Mouse (Mus musculus) intestine, embryonic 16.5 days (tissue): ENCODE measurements at regions not wholly inside any gene's neighbourhood (a gene's known extent, or its start where the extent isn't known, plus 50 kb on each side); places are given as distances from the start of the nearest gene placed in this dataset.

Experiments used
- ATAC-seq: fragments of 200-750 bp; cut with Nextera tagmentation; 2 replicates; pipeline ENCODE4 v1.8.0; 2017; ENCODE audit warnings: moderate TSS enrichment, moderate library complexity
- H3K27ac ChIP-seq: fragments of 300-500 bp; sonication (generic); 2 replicates; pipeline ENCODE4 v1.5.1; 2014; ENCODE audit warnings: mild to moderate bottlenecking, low read length
- H3K27me3 ChIP-seq: fragments of 300-500 bp; sonication (generic); replicated peaks from 2 replicates; pipeline ENCODE4 v1.6.1; 2014; ENCODE audit warnings: low read length, control low read depth, mixed read lengths; ENCODE audit not compliant: control insufficient read depth, insufficient read depth
- H3K36me3 ChIP-seq: fragments of 300-500 bp; sonication (generic); 2 replicates; pipeline ENCODE4 v1.6.1; 2014; ENCODE audit warnings: low read length, control low read depth; ENCODE audit not compliant: control insufficient read depth, insufficient read depth
- H3K4me1 ChIP-seq: fragments of 300-500 bp; sonication (generic); 2 replicates; pipeline ENCODE4 v1.6.1; 2014; ENCODE audit warnings: low read length, control low read depth, mixed read lengths; ENCODE audit not compliant: control insufficient read depth, insufficient read depth
- H3K4me2 ChIP-seq: fragments of 300-500 bp; sonication (generic); 2 replicates; pipeline ENCODE4 v1.6.1; 2014; ENCODE audit warnings: low read depth, low read length, control low read depth
- H3K4me3 ChIP-seq: fragments of 300-500 bp; sonication (generic); 2 replicates; pipeline ENCODE4 v1.5.1; 2014; ENCODE audit warnings: mild to moderate bottlenecking, low read length
- H3K9ac ChIP-seq: fragments of 300-500 bp; sonication (generic); 2 replicates; pipeline ENCODE4 v1.6.1; 2014; ENCODE audit warnings: low read depth, low read length
- H3K9me3 ChIP-seq: fragments of 300-500 bp; sonication (generic); 2 replicates; pipeline ENCODE4 v1.6.1; 2016; ENCODE audit warnings: low read length, control low read depth; ENCODE audit not compliant: control insufficient read depth
- WGBS: fragments of 180-500 bp; shearing (Covaris S2); extraction: QIAGEN DNeasy Blood & Tissue Kit; methylation state at CpG from one replicate; pipeline ENCODE4 v1.1.7; 2014; 5-methylcytosine and 5-hydroxymethylcytosine counted together

DNA sequence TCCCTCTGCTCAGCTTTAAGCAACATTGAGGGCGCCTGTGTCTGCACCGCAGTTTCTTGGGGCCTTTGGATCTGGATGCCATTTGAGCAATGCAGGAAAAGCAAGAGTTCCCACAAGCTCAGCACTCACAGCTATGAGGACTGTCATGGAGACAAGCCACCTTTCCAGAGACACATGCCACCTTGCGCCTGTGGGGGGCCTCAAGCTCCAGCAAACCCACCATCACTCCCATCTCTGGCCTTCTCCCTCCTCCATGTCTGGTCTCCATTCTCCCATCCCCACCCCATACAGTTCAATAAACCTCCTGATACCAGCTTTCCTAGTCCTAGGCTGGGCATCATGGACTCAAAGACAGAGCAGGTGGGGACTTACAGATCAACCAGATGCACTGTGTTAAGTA lies 97.8 kb downstream of the Wdr11 start:
- H3K4me2 ChIP-seq: no peak overlapping the region
- H3K27ac ChIP-seq: no peak overlapping the region
- no peaks in the 10 kb centered on the region for H3K9me3 ChIP-seq
- no peak for ATAC-seq
- no peak overlapping the region for H3K9ac ChIP-seq
- H3K4me1 ChIP-seq: no peaks in the 10 kb centered on the region
- WGBS: 94% methylated on average over 3 of the region's 3 CpGs
- no peak overlapping the region for H3K4me3 ChIP-seq
- H3K27me3 ChIP-seq: no peaks in the 10 kb centered on the region
- no peaks in the 10 kb centered on the region for H3K36me3 ChIP-seq

DNA sequence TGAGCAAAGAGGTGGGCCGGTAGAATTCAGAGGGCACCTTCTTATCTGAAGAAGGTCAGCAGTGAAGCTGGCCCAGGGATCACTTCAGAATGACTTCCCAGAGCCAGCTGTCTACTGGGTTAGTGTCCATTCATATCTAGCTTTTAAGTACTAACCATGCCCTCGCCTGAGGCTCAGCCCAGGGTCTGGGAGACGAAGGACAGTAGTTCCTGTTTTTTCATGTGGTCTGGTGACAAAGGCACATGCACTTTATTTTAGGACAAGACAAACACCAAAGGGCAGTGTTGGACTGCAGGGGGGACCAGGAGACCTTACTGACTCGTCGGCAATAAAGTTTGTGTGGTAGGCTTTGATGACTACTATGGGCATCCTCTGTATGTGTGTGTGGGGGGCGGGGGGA lies 99.2 kb downstream of the Wdr11 start:
- no peak overlapping the region for H3K4me2 ChIP-seq
- no peak overlapping the region for H3K9ac ChIP-seq
- H3K27me3 ChIP-seq: no peaks in the 10 kb centered on the region
- ATAC-seq: no peak
- 0 out of 2 replicates have a peak, but pooled peaks cover 5% of the 10 kb centered on the region for H3K9me3 ChIP-seq
- no peak overlapping the region for H3K27ac ChIP-seq
- no peak overlapping the region for H3K4me3 ChIP-seq
- WGBS: 84% methylated on average over 6 of the region's 6 CpGs
- no peaks in the 10 kb centered on the region for H3K36me3 ChIP-seq
- H3K4me1 ChIP-seq: no peaks in the 10 kb centered on the region

DNA sequence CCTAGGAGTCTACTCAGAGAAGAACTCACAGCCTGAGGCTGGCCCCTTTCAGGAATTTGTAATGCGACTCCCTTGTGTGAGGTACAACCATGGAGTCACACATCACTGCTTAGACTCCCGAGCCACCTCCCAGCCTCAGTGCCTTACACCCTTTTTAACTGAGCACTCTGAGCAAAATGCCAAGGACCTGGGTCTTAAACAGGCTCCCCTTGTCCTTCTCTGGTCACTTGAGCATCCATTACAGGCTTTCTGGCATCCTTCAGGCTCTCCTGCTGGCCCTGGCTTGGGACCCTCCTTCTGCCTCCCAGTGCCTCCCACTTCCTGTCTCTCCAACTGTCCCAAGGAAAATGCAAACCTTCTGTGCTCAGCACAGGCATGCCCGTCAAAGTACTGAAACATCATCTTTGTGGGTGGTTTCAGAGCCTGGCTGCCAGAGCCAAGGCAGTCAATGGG lies 100.0 kb downstream of the Wdr11 start:
- no peaks in the 10 kb centered on the region for H3K4me1 ChIP-seq
- no peaks in the 10 kb centered on the region for H3K27me3 ChIP-seq
- H3K4me3 ChIP-seq: no peak overlapping the region
- H3K9me3 ChIP-seq: 0 out of 2 replicates have a peak, but pooled peaks cover 5% of the 10 kb centered on the region
- no peak overlapping the region for H3K9ac ChIP-seq
- 40% methylated on average over 3 of the region's 3 CpGs for WGBS
- no peak overlapping the region for H3K27ac ChIP-seq
- no peaks in the 10 kb centered on the region for H3K36me3 ChIP-seq
- no peak overlapping the region for H3K4me2 ChIP-seq
- no peak for ATAC-seq

DNA sequence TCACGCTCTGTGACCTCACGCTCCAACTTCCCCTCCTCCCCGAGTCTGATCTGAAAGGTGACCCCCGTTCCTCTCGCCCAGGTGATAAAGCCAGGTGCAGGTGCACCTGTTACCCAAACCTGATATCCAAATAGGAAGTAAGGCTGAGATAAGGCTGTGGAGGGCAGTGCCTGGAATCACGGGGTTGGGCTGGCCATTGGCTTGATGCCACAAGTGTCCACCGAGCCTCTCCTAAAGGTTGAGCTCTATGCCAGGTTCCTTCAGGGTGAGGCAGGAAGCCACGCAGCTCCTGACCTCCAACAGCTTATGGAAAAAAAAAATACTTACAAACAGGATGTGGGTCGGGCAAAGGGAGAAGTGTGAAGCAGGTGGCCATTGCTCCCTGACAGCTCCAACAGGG lies 102.0 kb downstream of the Wdr11 start:
- Histone ChIP-seq H3K27me3 (no peaks in the 10 kb centered on the region), H3K9me3 (0 out of 2 replicates have a peak, but pooled peaks cover 5% of the 10 kb centered on the region), H3K4me3 (no peak overlapping the region), H3K36me3 (no peaks in the 10 kb centered on the region), H3K4me1 (no peaks in the 10 kb centered on the region), H3K27ac (no peak overlapping the region), H3K4me2 (no peak overlapping the region), H3K9ac (no peak overlapping the region)
- WGBS: 62% methylated on average over 9 of the region's 9 CpGs
- peak; percentile 76 for ATAC-seq

DNA sequence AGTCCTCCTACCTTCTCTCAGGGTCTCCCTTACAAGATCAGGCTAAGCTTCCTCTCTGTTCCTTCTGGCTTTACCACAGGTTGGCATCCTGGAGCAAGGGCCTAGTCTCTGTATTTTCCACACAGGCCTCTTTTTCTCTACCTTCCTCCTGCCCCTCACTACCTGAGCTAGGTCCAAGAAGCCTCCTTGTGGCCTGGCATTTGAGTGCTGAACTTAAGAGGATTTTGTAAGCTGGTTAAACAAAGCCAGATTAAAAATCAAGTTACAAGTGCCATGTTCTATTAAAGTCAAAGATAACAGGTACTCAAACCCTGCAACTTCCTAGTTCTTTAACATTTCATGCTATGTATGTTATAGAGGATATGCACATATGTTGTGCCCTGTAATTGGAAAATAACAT lies 102.5 kb downstream of the Wdr11 start:
- no peaks in the 10 kb centered on the region for H3K27me3 ChIP-seq
- H3K4me2 ChIP-seq: no peak overlapping the region
- H3K4me1 ChIP-seq: no peaks in the 10 kb centered on the region
- no peak overlapping the region for H3K4me3 ChIP-seq
- no peak overlapping the region for H3K27ac ChIP-seq
- H3K9ac ChIP-seq: no peak overlapping the region
- H3K36me3 ChIP-seq: no peaks in the 10 kb centered on the region
- no peak for ATAC-seq
- H3K9me3 ChIP-seq: 0 out of 2 replicates have a peak, but pooled peaks cover 5% of the 10 kb centered on the region

DNA sequence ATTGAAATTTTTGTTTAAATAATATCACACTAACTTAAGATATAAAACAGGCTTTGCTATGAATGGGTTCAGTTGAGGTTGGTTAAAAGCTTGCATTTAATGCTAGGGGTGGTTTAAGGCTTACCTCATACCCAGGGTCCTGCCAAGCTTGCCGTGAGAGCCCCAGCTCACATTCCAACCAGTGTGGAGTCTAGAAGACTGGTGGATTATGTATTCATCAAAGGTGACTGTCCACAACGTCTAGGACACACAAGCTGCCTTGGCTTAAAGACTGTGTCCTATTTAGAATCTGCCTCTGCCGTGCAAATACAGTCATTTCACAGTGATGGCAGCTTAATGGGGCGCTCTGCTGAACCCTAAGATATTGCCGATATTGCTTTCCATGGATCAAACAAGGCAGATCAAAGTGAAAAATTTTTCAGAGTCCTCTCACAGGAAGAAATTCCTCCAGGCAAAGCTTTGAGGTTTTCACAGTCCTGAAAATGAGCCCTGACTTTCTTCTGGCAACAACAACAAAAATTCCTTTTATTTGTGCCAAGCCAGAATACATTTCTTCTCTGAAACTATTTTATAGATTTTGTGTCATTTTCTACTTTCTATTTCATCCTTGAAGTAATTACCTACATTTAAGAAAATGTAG lies 108.4 kb downstream of the Wdr11 start:
- no peak for ATAC-seq
- Histone ChIP-seq H3K4me2 (no peak overlapping the region), H3K4me1 (no peaks in the 10 kb centered on the region), H3K4me3 (no peak overlapping the region), H3K9ac (no peak overlapping the region), H3K27me3 (no peaks in the 10 kb centered on the region), H3K27ac (no peak overlapping the region), H3K36me3 (no peaks in the 10 kb centered on the region), H3K9me3 (0 out of 2 replicates have a peak, but pooled peaks cover 2% of the 10 kb centered on the region)
- 77% methylated on average over 5 of the region's 5 CpGs for WGBS

DNA sequence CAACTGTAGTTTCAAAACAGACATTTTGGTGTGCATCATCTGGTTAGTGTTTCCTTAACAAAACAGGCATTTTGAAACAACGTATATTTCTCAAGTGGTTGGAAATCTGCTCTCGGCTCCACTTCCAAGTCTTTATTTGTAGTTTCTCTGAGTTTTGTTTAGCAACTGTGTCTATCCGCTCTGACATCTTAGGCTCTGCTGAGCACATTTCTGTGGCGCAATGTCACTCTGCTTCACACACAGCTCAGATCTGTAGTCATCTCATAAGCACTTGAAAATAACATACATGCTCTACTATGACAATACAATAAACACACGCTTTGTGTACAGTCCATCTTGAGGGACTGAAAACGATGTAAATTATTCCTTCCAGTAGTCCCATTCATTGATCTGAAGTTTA lies 135.9 kb downstream of the Wdr11 start:
- 64% methylated on average over 6 of the region's 6 CpGs for WGBS
- no peak overlapping the region for H3K4me3 ChIP-seq
- no peak overlapping the region for H3K4me2 ChIP-seq
- no peak; the same call in 1 of the 2 replicates for ATAC-seq
- no peaks in the 10 kb centered on the region for H3K9me3 ChIP-seq
- peak overlapping the region; percentile 43; the same call in 1 of the 2 replicates for H3K27ac ChIP-seq
- no peaks in the 10 kb centered on the region for H3K27me3 ChIP-seq
- H3K36me3 ChIP-seq: no peaks in the 10 kb centered on the region
- H3K9ac ChIP-seq: no peak overlapping the region
- H3K4me1 ChIP-seq: peaks cover 14% of the 10 kb centered on the region

DNA sequence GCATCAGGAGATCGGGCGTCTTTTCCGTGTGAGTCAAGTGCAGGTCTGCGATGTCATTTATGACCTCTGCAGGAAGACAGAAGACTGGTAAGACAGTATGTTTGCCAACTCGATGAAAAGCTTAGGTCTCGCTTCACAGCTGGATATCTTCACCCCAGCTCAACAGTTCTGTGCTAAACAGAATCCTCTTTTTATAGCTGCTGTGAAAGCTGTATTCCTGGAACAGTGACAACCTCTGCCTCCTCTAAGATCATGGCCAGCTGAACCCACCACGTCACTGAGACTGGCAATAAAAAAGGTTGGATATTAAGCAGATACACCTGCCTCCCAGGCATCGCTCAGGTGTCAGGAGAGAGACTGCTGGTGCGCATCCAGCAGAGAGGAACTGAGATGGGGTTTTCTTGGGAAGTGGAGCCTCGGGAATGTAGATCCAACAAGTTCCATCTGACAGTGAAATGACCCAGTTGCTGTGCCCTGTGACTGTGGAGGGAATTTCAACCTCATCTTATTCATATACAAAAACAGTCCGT lies 138.1 kb downstream of the Wdr11 start:
- Histone ChIP-seq H3K4me3 (no peak overlapping the region), H3K9ac (no peak overlapping the region), H3K27me3 (no peaks in the 10 kb centered on the region), H3K36me3 (no peaks in the 10 kb centered on the region), H3K27ac (peak overlapping the region; percentile 38), H3K4me2 (no peak overlapping the region), H3K9me3 (no peaks in the 10 kb centered on the region), H3K4me1 (peaks cover 14% of the 10 kb centered on the region)
- ATAC-seq: peak; percentile 74
- WGBS: 40% methylated on average over 11 of the region's 11 CpGs

DNA sequence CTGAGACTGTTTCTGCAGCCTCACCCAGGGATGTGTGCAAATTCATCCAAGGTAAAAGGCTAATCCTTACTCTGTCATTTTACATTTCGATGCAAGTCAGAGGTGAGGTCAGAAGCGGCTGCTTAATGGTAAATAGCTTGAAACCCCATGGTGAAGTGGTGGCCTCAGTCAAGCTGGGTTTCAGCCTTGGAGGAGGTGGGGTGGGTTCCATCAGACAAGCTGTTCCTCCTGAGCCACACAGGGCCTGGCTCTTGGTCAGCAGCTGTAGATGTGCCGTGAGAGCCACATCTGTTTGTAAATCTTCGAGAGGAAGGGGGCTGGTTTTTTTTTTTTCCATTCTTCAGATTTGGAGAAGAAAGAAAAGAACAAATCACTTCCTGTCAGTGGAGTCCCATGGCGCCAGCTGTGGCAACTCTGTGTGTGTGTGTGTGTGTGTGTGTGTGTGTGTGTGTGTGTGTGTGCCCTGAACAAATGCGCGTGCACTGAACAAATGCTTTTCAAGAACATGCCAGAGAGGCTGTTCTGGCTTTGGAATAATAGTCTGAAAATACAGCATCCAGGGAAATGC lies 139.2 kb downstream of the Wdr11 start:
- no peak overlapping the region for H3K4me2 ChIP-seq
- 45% methylated on average over 7 of the region's 7 CpGs for WGBS
- peaks cover 14% of the 10 kb centered on the region for H3K4me1 ChIP-seq
- no peaks in the 10 kb centered on the region for H3K36me3 ChIP-seq
- peak overlapping the region; percentile 46 for H3K27ac ChIP-seq
- no peaks in the 10 kb centered on the region for H3K9me3 ChIP-seq
- no peaks in the 10 kb centered on the region for H3K27me3 ChIP-seq
- no peak overlapping the region for H3K4me3 ChIP-seq
- ATAC-seq: peak; percentile 67; the same call in 1 of the 2 replicates
- H3K9ac ChIP-seq: no peak overlapping the region
